In the genomic region with DNA sequence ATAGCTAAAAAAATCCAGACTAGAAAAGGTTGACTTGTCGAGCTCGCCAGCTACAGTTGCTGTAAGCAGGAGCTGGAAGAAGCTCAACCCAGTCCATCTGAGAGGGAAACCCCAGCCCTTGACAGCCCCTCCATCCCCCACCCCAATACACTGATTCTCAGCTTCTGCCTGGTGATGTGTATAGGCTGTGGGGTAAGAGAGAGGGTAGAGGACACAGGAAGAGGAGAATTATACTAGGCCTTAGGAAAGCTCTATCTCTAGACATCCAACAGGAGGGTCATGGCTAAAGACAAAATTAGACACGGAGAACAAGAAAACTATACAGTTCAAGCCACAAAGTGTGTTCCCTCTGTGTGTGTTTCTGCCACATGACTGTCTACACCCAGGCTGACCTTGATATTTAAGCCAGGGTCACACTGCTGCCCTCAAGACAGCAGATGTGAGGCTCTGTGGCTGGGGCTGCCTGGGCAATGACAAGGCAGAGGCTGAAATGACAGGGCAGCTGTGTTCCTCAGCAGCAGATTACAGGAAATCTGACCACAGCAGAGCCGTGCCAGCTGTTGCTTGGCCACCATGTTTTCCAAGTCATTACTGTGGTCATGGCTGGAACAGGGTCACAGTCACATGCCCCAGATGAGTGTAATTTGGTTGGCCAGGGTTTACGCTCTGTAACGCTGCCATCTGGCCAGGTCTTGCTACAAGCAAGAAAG, we compare ENCODE assay signal across 10 mouse cellular contexts.
DNase-seq lines count a peak whose midpoint lies in the region; ATAC-seq lines count a peak whose summit lies in the region.
"Had no signal": no experiment of that assay in that cellular context is flagged by ENCODE, and none has a peak within 500 bp of the region (broad histone marks: within the 10 kb centered on the region; RNA-seq: fewer than 3 reads in every experiment).

No protein-coding gene starts in this region.

- H3K4me1 ChIP-seq in hindbrain, embryonic 10.5 days (replicated peaks): peaks cover 9% of the 10 kb centered on the region
- H3K4me1 ChIP-seq in hindbrain, embryonic 13.5 days (replicated peaks): no peaks in the 10 kb centered on the region
- H3K4me1 ChIP-seq in embryonic facial prominence, embryonic 10.5 days: peaks cover 11% of the 10 kb centered on the region
- H3K4me1 ChIP-seq in kidney, embryonic 16.5 days (ENCODE audit: insufficient read depth, low read length): 0 out of 2 replicates have a peak, but pooled peaks cover 4% of the 10 kb centered on the region
- peaks cover 4% of the 10 kb centered on the region; the same call in 1 of the 2 replicates for H3K4me1 ChIP-seq in midbrain, embryonic 10.5 days
- H3K4me1 ChIP-seq: stomach, embryonic 15.5 days had no signal

- no peak overlapping the region for H3K9ac ChIP-seq in hindbrain, embryonic 13.5 days
- H3K9ac ChIP-seq in kidney, embryonic 16.5 days (replicated peaks; ENCODE audit: low read length): no peak overlapping the region
- H3K9ac ChIP-seq: liver, embryonic 14.5 days; stomach, embryonic 15.5 days had no signal

- DNase-seq in hindbrain, embryonic 10.5 days (ENCODE audit: low spot score): peak; percentile 30
- DNase-seq in embryonic facial prominence, embryonic 10.5 days (ENCODE audit: low spot score): peak; percentile 33
- DNase-seq in mesoderm, embryonic 11.5 days (ENCODE audit: low read depth, low spot score): peak; percentile 47
- DNase-seq in midbrain, embryonic 10.5 days (ENCODE audit: low spot score): no peak
- no peak for DNase-seq in urinary bladder, postnatal 10 days (ENCODE audit: low spot score)
- DNase-seq in T-cell, adult 2 months (ENCODE audit: low spot score): no peak

- no peak overlapping the region for H3K4me2 ChIP-seq in hindbrain, embryonic 13.5 days
- no peak overlapping the region for H3K4me2 ChIP-seq in kidney, embryonic 16.5 days (replicated peaks; ENCODE audit: low read depth, low read length)
- H3K4me2 ChIP-seq: stomach, embryonic 15.5 days had no signal

- H3K36me3 ChIP-seq in hindbrain, embryonic 10.5 days: no peaks in the 10 kb centered on the region
- no peaks in the 10 kb centered on the region for H3K36me3 ChIP-seq in hindbrain, embryonic 13.5 days
- H3K36me3 ChIP-seq in embryonic facial prominence, embryonic 10.5 days (replicated peaks): no peaks in the 10 kb centered on the region
- no peaks in the 10 kb centered on the region for H3K36me3 ChIP-seq in kidney, embryonic 16.5 days (ENCODE audit: insufficient read depth, low read length)
- no peaks in the 10 kb centered on the region for H3K36me3 ChIP-seq in midbrain, embryonic 10.5 days
- H3K36me3 ChIP-seq: stomach, embryonic 15.5 days had no signal

- 80% methylated on average over 6 of the region's 6 CpGs for WGBS in hindbrain, embryonic 10.5 days
- 89% methylated on average over 6 of the region's 6 CpGs for WGBS in hindbrain, embryonic 13.5 days
- 74% methylated on average over 6 of the region's 6 CpGs for WGBS in embryonic facial prominence, embryonic 10.5 days
- 48% methylated on average over 6 of the region's 6 CpGs for WGBS in kidney, embryonic 16.5 days
- 87% methylated on average over 6 of the region's 6 CpGs for WGBS in midbrain, embryonic 10.5 days

- H3K27ac ChIP-seq in hindbrain, embryonic 10.5 days: no peak overlapping the region
- H3K27ac ChIP-seq in hindbrain, embryonic 13.5 days: no peak overlapping the region
- peak overlapping the region; percentile 7; the same call in 1 of the 2 replicates for H3K27ac ChIP-seq in embryonic facial prominence, embryonic 10.5 days (replicated peaks)
- H3K27ac ChIP-seq in kidney, embryonic 16.5 days (ENCODE audit: low read length): peak overlapping the region; percentile 9; the same call in 1 of the 2 replicates
- H3K27ac ChIP-seq in midbrain, embryonic 10.5 days (replicated peaks): no peak overlapping the region
- H3K27ac ChIP-seq: liver, embryonic 14.5 days; stomach, embryonic 15.5 days had no signal

- H3K27me3 ChIP-seq in hindbrain, embryonic 10.5 days (ENCODE audit: insufficient read depth, poor library complexity, severe bottlenecking): no peaks in the 10 kb centered on the region
- no peaks in the 10 kb centered on the region for H3K27me3 ChIP-seq in hindbrain, embryonic 13.5 days
- no peaks in the 10 kb centered on the region for H3K27me3 ChIP-seq in embryonic facial prominence, embryonic 10.5 days (replicated peaks; ENCODE audit: low read depth, poor library complexity, severe bottlenecking)
- no peaks in the 10 kb centered on the region for H3K27me3 ChIP-seq in kidney, embryonic 16.5 days (ENCODE audit: insufficient read depth, low read length)
- no peaks in the 10 kb centered on the region for H3K27me3 ChIP-seq in midbrain, embryonic 10.5 days (ENCODE audit: low read depth, poor library complexity, severe bottlenecking)
- H3K27me3 ChIP-seq: stomach, embryonic 15.5 days had no signal

- no peaks in the 10 kb centered on the region for H3K9me3 ChIP-seq in hindbrain, embryonic 10.5 days
- H3K9me3 ChIP-seq in hindbrain, embryonic 13.5 days: no peaks in the 10 kb centered on the region
- no peaks in the 10 kb centered on the region for H3K9me3 ChIP-seq in embryonic facial prominence, embryonic 10.5 days
- H3K9me3 ChIP-seq in kidney, embryonic 16.5 days (ENCODE audit: low read length): no peaks in the 10 kb centered on the region
- H3K9me3 ChIP-seq in midbrain, embryonic 10.5 days (replicated peaks): no peaks in the 10 kb centered on the region
- H3K9me3 ChIP-seq: stomach, embryonic 15.5 days had no signal

- H3K4me3 ChIP-seq in hindbrain, embryonic 10.5 days: no peak overlapping the region
- H3K4me3 ChIP-seq in hindbrain, embryonic 13.5 days: no peak overlapping the region
- H3K4me3 ChIP-seq in embryonic facial prominence, embryonic 10.5 days: no peak overlapping the region
- H3K4me3 ChIP-seq in kidney, embryonic 16.5 days (ENCODE audit: low read length): no peak overlapping the region
- H3K4me3 ChIP-seq in midbrain, embryonic 10.5 days: no peak overlapping the region
- H3K4me3 ChIP-seq: stomach, embryonic 15.5 days had no signal

- no peak for ATAC-seq in hindbrain, embryonic 13.5 days (ENCODE audit: low FRiP score)
- peak; percentile 71 for ATAC-seq in kidney, embryonic 16.5 days (ENCODE audit: low FRiP score, low TSS enrichment)

Comparison
In these comparisons a context has a peak if more than half of its experiments do, and no peak if none do; other contexts are left out.
1. DNase-seq: peak in hindbrain, embryonic 10.5 days (single experiment), embryonic facial prominence, embryonic 10.5 days (single experiment) and mesoderm, embryonic 11.5 days (single experiment); none in midbrain, embryonic 10.5 days (single experiment), urinary bladder, postnatal 10 days (single experiment) and T-cell, adult 2 months (single experiment).
2. H3K27ac ChIP-seq: peak in embryonic facial prominence, embryonic 10.5 days (single experiment) and kidney, embryonic 16.5 days (single experiment); none in hindbrain, embryonic 10.5 days (single experiment), hindbrain, embryonic 13.5 days (single experiment) and midbrain, embryonic 10.5 days (single experiment).